Mouse (Mus musculus): ENCODE data around the gene Azin2. TPM values are rescaled to one million over a fixed set of nuclear protein-coding genes. Genes with fewer than 3 reads are reported as not detected.

The Azin2 gene
- total and polyA plus RNA-seq, 3 experiments, result 0.91 to 2.4 (median 1.7) TPM

DNA sequence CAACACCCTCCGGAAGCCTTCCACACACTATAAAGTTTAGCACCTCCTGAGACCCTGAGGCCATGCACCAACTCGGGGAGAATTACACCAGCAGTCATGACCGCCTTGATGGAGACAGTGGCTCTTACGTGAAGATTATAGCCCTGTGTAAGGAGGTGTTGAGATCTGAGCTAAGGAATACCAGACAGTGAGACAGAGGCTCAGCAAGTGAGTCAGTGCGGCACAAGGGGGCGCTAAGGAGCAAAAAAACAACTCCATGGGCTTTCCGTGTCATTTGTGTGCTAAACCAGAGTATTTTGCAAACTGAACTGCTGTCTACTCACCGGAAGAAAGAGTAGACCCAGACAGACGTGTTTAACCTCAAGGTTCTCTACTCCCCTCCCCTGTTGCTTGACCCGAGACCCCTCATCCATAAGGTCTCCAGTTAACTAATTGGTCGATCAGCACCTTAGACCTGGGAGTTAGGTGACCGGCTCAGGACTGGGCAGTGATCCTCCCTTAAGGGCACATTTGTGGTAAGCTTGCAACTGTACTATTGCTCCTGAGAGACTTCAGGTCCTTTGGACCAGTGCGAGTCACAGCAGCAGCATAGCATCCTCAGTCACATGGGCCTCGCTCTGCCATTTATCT lies 8.9 kb upstream of the Azin2 start:
- H3K27ac ChIP-seq (ENCODE audit: insufficient read depth, low read depth), result no peak overlapping the region
- H3K4me3 ChIP-seq (replicated peaks in 1 of 3; ENCODE audit: low read depth in 2 of 3, low read length in 2 of 3, poor library complexity in 1 of 3), result no peak overlapping the region
- no peak overlapping the region for H3K9ac ChIP-seq (ENCODE audit: insufficient read depth, low read depth)
- H3K9me3 ChIP-seq (replicated peaks; ENCODE audit: low read length), result no peaks in the 10 kb centered on the region
- in situ Hi-C loops (cut with MboI; ENCODE audit: low pct_ligation_motif_present, low pct_unique_long_range_greater_than_20kb, low sequenced_read_pairs) (loop anchor here (10.0 kb wide), 1 partner anchor 64 kb away; no protein-coding TSS in a partner anchor), dilution Hi-C loops (cut with MboI; ENCODE audit: extremely low pct_ligation_motif_present, extremely low pct_unique_long_range_greater_than_20kb, low sequenced_read_pairs) (no loop called here)
- TF ChIP-seq TBP (conservative IDR thresholded peaks at IDR 0.05; ENCODE audit: low read depth, low read length) (no peak), CHD1 (IDR thresholded peaks at IDR 0.05; ENCODE audit: low read depth, low read length) (no peak), EP300 (IDR thresholded peaks at IDR 0.05; ENCODE audit: low read length) (no peak), KAT2A (IDR thresholded peaks at IDR 0.05; ENCODE audit: insufficient replicate concordance, low read length) (no peak), MYC (IDR thresholded peaks at IDR 0.05; ENCODE audit: low read depth, low read length) (0 out of 2 replicates have a peak, but pooled peaks have one; percentile 15), SMC3 (IDR thresholded peaks at IDR 0.05; ENCODE audit: low read depth, low read length) (peak; percentile 95), MXI1 (IDR thresholded peaks at IDR 0.05; ENCODE audit: low read depth, low read length) (no peak), ZC3H11A (IDR thresholded peaks at IDR 0.05; ENCODE audit: low read depth, low read length) (peak; percentile 75), ZNF384 (IDR thresholded peaks at IDR 0.05; ENCODE audit: low read depth, low read length) (no peak), MAX (IDR thresholded peaks at IDR 0.05; ENCODE audit: low read length) (0 out of 2 replicates have a peak, but pooled peaks have one; percentile 17), ZMIZ1 (IDR thresholded peaks at IDR 0.05; ENCODE audit: low read depth, low read length) (no peak), GABPA (IDR thresholded peaks at IDR 0.05; ENCODE audit: insufficient replicate concordance, low read depth, low read length) (no peak), JUND (conservative IDR thresholded peaks at IDR 0.05; ENCODE audit: low read depth, low read length) (0 out of 2 replicates have a peak, but pooled peaks have one; percentile 13), NELFE (IDR thresholded peaks at IDR 0.05; ENCODE audit: low read depth, low read length) (0 out of 2 replicates have a peak, but pooled peaks have one; percentile 21), ELF1 (IDR thresholded peaks at IDR 0.05; ENCODE audit: low read depth, low read length) (peak; percentile 41; the same call in 1 of the 2 replicates), BHLHE40 (IDR thresholded peaks at IDR 0.05; ENCODE audit: low read depth, low read length) (0 out of 2 replicates have a peak, but pooled peaks have one; percentile 16), CTCF (conservative IDR thresholded peaks at IDR 0.05 in 1 of 2, IDR thresholded peaks at IDR 0.05 in 1 of 2; ENCODE audit: low read depth in 2 of 2, low read length in 2 of 2) (peak; percentile 68 to 91), RCOR1 (conservative IDR thresholded peaks at IDR 0.05; ENCODE audit: low read depth, low read length) (no peak), RAD21 (IDR thresholded peaks at IDR 0.05; ENCODE audit: low read depth, low read length) (peak; percentile 81)
- DNase-seq (ENCODE audit: extremely low read depth), result peak; percentile 88
- H3K27me3 ChIP-seq (replicated peaks), result peaks cover 6% of the 10 kb centered on the region
- no peaks in the 10 kb centered on the region for H3K79me2 ChIP-seq (replicated peaks; ENCODE audit: control insufficient read depth, extremely low read depth, insufficient read depth, poor library complexity, severe bottlenecking)
- no peaks in the 10 kb centered on the region for H3K36me3 ChIP-seq (replicated peaks in 1 of 2; ENCODE audit: control insufficient read depth in 1 of 2, insufficient read depth in 1 of 2, low read length in 1 of 2)
- H3K4me1 ChIP-seq (ENCODE audit: control insufficient read depth in 1 of 2, insufficient read depth in 2 of 2), result peaks cover 0 to 10% of the 10 kb centered on the region in 2 experiments; a peak in 2 of 4 replicates
- no peak overlapping the region; the same call in 1 of the 2 replicates for H3K4me2 ChIP-seq (ENCODE audit: insufficient read depth, low read depth, poor library complexity, severe bottlenecking)

DNA sequence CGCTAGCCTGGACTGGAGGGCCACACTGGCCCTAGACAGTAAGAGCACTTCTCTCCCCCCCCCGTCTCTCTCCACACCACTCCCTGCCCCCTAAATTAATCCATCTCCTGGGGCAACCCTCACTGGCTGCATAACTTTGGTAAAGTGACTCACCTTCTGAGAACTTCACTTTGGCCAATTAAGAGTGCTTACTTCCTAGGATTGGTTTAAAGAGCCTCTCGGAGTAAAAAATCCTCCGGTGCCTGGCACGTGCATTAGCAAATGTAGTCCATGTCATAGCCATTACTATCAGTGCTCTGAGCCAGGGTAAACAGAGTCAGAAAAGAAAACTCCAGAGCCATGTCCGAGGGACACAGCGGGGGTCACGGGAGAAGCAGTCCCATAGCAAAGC lies 8.2 kb upstream of the Azin2 start:
- H3K79me2 ChIP-seq (replicated peaks; ENCODE audit: control insufficient read depth, extremely low read depth, insufficient read depth, poor library complexity, severe bottlenecking), result no peaks in the 10 kb centered on the region
- no peak overlapping the region for H3K9ac ChIP-seq (ENCODE audit: insufficient read depth, low read depth)
- in situ Hi-C loops (cut with MboI; ENCODE audit: low pct_ligation_motif_present, low pct_unique_long_range_greater_than_20kb, low sequenced_read_pairs) (loop anchor here (10.0 kb wide), 1 partner anchor 64 kb away; no protein-coding TSS in a partner anchor), dilution Hi-C loops (cut with MboI; ENCODE audit: extremely low pct_ligation_motif_present, extremely low pct_unique_long_range_greater_than_20kb, low sequenced_read_pairs) (no loop called here)
- peaks cover 10% of the 10 kb centered on the region for H3K27me3 ChIP-seq (replicated peaks)
- H3K4me2 ChIP-seq (ENCODE audit: insufficient read depth, low read depth, poor library complexity, severe bottlenecking), result no peak overlapping the region
- H3K9me3 ChIP-seq (replicated peaks; ENCODE audit: low read length), result no peaks in the 10 kb centered on the region
- H3K4me3 ChIP-seq (replicated peaks in 1 of 3; ENCODE audit: low read depth in 2 of 3, low read length in 2 of 3, poor library complexity in 1 of 3), result no peak overlapping the region
- DNase-seq (ENCODE audit: extremely low read depth), result no peak
- H3K4me1 ChIP-seq (ENCODE audit: control insufficient read depth in 1 of 2, insufficient read depth in 2 of 2), result peaks cover 0 to 10% of the 10 kb centered on the region in 2 experiments; a peak in 2 of 4 replicates
- no peak for TF ChIP-seq USF2 (conservative IDR thresholded peaks at IDR 0.05; ENCODE audit: low read depth, low read length)
- TF ChIP-seq UBTF (IDR thresholded peaks at IDR 0.05; ENCODE audit: low read depth, low read length), result no peak
- TF ChIP-seq MAFK (IDR thresholded peaks at IDR 0.05; ENCODE audit: insufficient replicate concordance, low read length), result no peak
- no peak for TF ChIP-seq POLR2AphosphoS2 (IDR thresholded peaks at IDR 0.05; ENCODE audit: low read depth, low read length)
- TF ChIP-seq TCF12 (IDR thresholded peaks at IDR 0.05; ENCODE audit: low read depth, low read length), result no peak
- no peak for TF ChIP-seq SIN3A (IDR thresholded peaks at IDR 0.05; ENCODE audit: low read length)
- TF ChIP-seq IRF4 (IDR thresholded peaks at IDR 0.05; ENCODE audit: low read depth, low read length), result no peak
- TF ChIP-seq EP300 (IDR thresholded peaks at IDR 0.05; ENCODE audit: low read length), result no peak
- TF ChIP-seq NELFE (IDR thresholded peaks at IDR 0.05; ENCODE audit: low read depth, low read length), result no peak
- TF ChIP-seq CTCF (conservative IDR thresholded peaks at IDR 0.05 in 1 of 2, IDR thresholded peaks at IDR 0.05 in 1 of 2; ENCODE audit: low read depth in 2 of 2, low read length in 2 of 2), result no peak
- no peak for TF ChIP-seq ZNF384 (IDR thresholded peaks at IDR 0.05; ENCODE audit: low read depth, low read length)
- TF ChIP-seq ZKSCAN1 (IDR thresholded peaks at IDR 0.05; ENCODE audit: borderline replicate concordance, low read depth, low read length), result no peak
- no peak overlapping the region for H3K27ac ChIP-seq (ENCODE audit: insufficient read depth, low read depth)
- no peaks in the 10 kb centered on the region for H3K36me3 ChIP-seq (replicated peaks in 1 of 2; ENCODE audit: control insufficient read depth in 1 of 2, insufficient read depth in 1 of 2, low read length in 1 of 2)
